Mouse (Mus musculus) megakaryocyte, embryonic 14.5 days (primary cell): ENCODE data around the gene Lpo.

Source experiments
- FLI1 ChIP-seq: IDR thresholded peaks from 2 replicates; pipeline ENCODE4 v1.6.1; 2012; ENCODE audit warnings: low read length, inconsistent platforms, mixed read lengths
- GATA1 ChIP-seq: IDR thresholded peaks from 3 replicates; pipeline ENCODE4 v1.6.1; 2012; ENCODE audit warnings: mixed read lengths, low read length, inconsistent platforms, borderline replicate concordance

GRCm38 (mm10) chr11:87860426-87860825, 32.3 kb upstream of the Lpo start:
- TF ChIP-seq GATA1 (no peak), FLI1 (no peak)
